Mouse (Mus musculus) forebrain, postnatal 0 days (tissue): ENCODE measurements around the gene Robo1. TPM values are rescaled to one million over a fixed set of nuclear protein-coding genes. Genes with fewer than 3 reads are reported as not detected.

Experiments
- ATAC-seq: fragments of 200-750 bp; cut with Nextera tagmentation; 2 replicates; pipeline ENCODE4 v1.8.0; 2017; ENCODE audit warnings: mild to moderate bottlenecking, moderate library complexity
- DNase-seq: peaks from one replicate; pipeline ENCODE4 v3.0.0-alpha.2; 2015
- H3K27ac ChIP-seq: fragments of 300-500 bp; sonication (generic); 2 replicates; pipeline ENCODE4 v1.5.1; 2014; ENCODE audit warnings: low read depth, mild to moderate bottlenecking, antibody characterized with exemption, low read length, moderate library complexity, mixed read lengths
- H3K27me3 ChIP-seq: fragments of 300-500 bp; sonication (generic); 2 replicates; pipeline ENCODE4 v1.6.1; 2014; ENCODE audit warnings: mild to moderate bottlenecking, low read length, mixed read lengths; ENCODE audit not compliant: insufficient read depth
- H3K36me3 ChIP-seq: fragments of 300-500 bp; sonication (generic); 2 replicates; pipeline ENCODE4 v1.6.1; 2014; ENCODE audit warnings: mild to moderate bottlenecking, moderate library complexity; ENCODE audit not compliant: insufficient read depth
- H3K4me1 ChIP-seq: fragments of 300-500 bp; sonication (generic); 2 replicates; pipeline ENCODE4 v1.6.1; 2014; ENCODE audit warnings: antibody characterized with exemption; ENCODE audit not compliant: insufficient read depth
- H3K4me2 ChIP-seq: fragments of 300-500 bp; sonication (generic); 2 replicates; pipeline ENCODE4 v1.6.1; 2014; ENCODE audit warnings: low read depth, mild to moderate bottlenecking, moderate library complexity
- H3K4me3 ChIP-seq: fragments of 300-500 bp; sonication (generic); 2 replicates; pipeline ENCODE4 v1.5.1; 2014; ENCODE audit warnings: low read depth, low read length, mixed read lengths
- H3K9ac ChIP-seq: fragments of 300-500 bp; sonication (generic); 2 replicates; pipeline ENCODE4 v1.6.1; 2014; ENCODE audit warnings: mild to moderate bottlenecking
- H3K9me3 ChIP-seq: fragments of 300-500 bp; sonication (generic); 2 replicates; pipeline ENCODE4 v1.6.1; 2016; ENCODE audit warnings: low read length
- CTCF ChIP-seq: sonication (generic); IDR thresholded peaks from 2 replicates; pipeline ENCODE4 v1.5.1; 2016; ENCODE audit warnings: antibody characterized with exemption, control low read depth, low read depth
- WGBS: fragments of 180-500 bp; shearing (Covaris S2); extraction: QIAGEN DNeasy Blood & Tissue Kit; methylation state at CpG from one replicate; pipeline ENCODE4 v1.1.7; 2014; 5-methylcytosine and 5-hydroxymethylcytosine counted together
- polyA plus RNA-seq: library from polyadenylated mRNA; unstranded; fragments of >200 nt; fragmentation: Nextera tagmentation; extraction: Ambion mirVana; gene quantifications from 2 replicates; pipeline ENCODE4 v1.2.1, GENCODE M21; 2015
- total RNA-seq: library from RNA; depleted of rRNA; stranded (reverse); fragments of >200 nt; gene quantifications from 2 replicates; pipeline ENCODE4 v1.2.3, GENCODE M21; 2014

Gene Robo1
- total and polyA plus RNA-seq, 2 experiments from 2014 or later: 29.0 to 129 TPM

GRCm38 (mm10) chr16:72678947-72679558, 370.9 kb downstream of the Robo1 start:
- Histone ChIP-seq H3K9ac (no peak overlapping the region), H3K27me3 (no peaks in the 10 kb centered on the region), H3K27ac (no peak overlapping the region), H3K4me3 (no peak overlapping the region), H3K4me2 (no peak overlapping the region), H3K9me3 (no peaks in the 10 kb centered on the region), H3K4me1 (no peaks in the 10 kb centered on the region), H3K36me3 (no peaks in the 10 kb centered on the region)
- WGBS: 83% methylated on average over 11 of the region's 11 CpGs
- ATAC-seq: no peak
- no peak for DNase-seq
- no peak for TF ChIP-seq CTCF

GRCm38 (mm10) chr16:72685604-72686479, 377.7 kb downstream of the Robo1 start:
- no peaks in the 10 kb centered on the region for H3K27me3 ChIP-seq
- H3K27ac ChIP-seq: no peak overlapping the region
- 54% methylated on average over 6 of the region's 6 CpGs for WGBS
- ATAC-seq (no peak), DNase-seq (no peak)
- no peaks in the 10 kb centered on the region for H3K9me3 ChIP-seq
- no peak for TF ChIP-seq CTCF
- no peaks in the 10 kb centered on the region for H3K36me3 ChIP-seq
- no peak overlapping the region for H3K4me2 ChIP-seq
- H3K9ac ChIP-seq: no peak overlapping the region
- H3K4me1 ChIP-seq: no peaks in the 10 kb centered on the region
- H3K4me3 ChIP-seq: no peak overlapping the region

- Histone ChIP-seq H3K27ac (no peak overlapping the region), H3K9ac (no peak overlapping the region), H3K4me1 (no peaks in the 10 kb centered on the region), H3K4me2 (no peak overlapping the region), H3K36me3 (no peaks in the 10 kb centered on the region), H3K9me3 (no peaks in the 10 kb centered on the region), H3K27me3 (no peaks in the 10 kb centered on the region), H3K4me3 (no peak overlapping the region)
- no peak for ATAC-seq
- no peak for TF ChIP-seq CTCF
- WGBS: 69% methylated on average over 11 of the region's 11 CpGs
- DNase-seq: no peak
Observed at GRCm38 (mm10) chr16:72686480-72687053, 378.5 kb downstream of the Robo1 start.

DNA sequence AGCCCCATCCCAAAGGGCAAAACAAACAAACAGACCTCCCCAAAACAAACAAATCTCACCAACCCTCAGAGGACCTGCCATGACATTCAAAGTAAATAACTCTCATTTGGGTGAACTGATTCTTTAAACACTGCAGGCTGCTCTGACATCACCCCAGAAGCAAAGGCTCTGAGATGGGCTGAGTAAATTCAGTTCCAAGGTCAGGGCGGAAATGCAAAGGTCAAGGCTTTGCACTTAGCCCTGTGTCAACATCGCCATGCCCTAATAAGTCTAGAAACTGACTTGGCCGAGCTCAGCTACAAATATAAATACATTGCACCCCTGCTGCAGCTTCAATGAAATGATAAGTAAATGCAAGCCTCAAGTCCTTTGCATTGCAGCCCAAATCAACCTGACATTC, 379.5 kb downstream of the Robo1 start:
- 78% methylated on average over 3 of the region's 3 CpGs for WGBS
- Histone ChIP-seq H3K4me2 (no peak overlapping the region), H3K9ac (no peak overlapping the region), H3K36me3 (no peaks in the 10 kb centered on the region), H3K4me3 (no peak overlapping the region), H3K9me3 (no peaks in the 10 kb centered on the region), H3K4me1 (no peaks in the 10 kb centered on the region), H3K27ac (no peak overlapping the region), H3K27me3 (no peaks in the 10 kb centered on the region)
- ATAC-seq: no peak
- no peak for TF ChIP-seq CTCF
- DNase-seq: no peak

- H3K36me3 ChIP-seq: no peaks in the 10 kb centered on the region
- H3K4me3 ChIP-seq: no peak overlapping the region
- TF ChIP-seq CTCF: no peak
- ATAC-seq (no peak), DNase-seq (no peak)
- H3K9ac ChIP-seq: no peak overlapping the region
- no peak overlapping the region for H3K27ac ChIP-seq
- no peaks in the 10 kb centered on the region for H3K27me3 ChIP-seq
- H3K4me1 ChIP-seq: peaks cover 2% of the 10 kb centered on the region; the same call in 1 of the 2 replicates
- 70% methylated on average over 6 of the region's 6 CpGs for WGBS
- H3K4me2 ChIP-seq: no peak overlapping the region
- H3K9me3 ChIP-seq: no peaks in the 10 kb centered on the region
Observed at GRCm38 (mm10) chr16:72688185-72688681, 380.1 kb downstream of the Robo1 start.

DNA sequence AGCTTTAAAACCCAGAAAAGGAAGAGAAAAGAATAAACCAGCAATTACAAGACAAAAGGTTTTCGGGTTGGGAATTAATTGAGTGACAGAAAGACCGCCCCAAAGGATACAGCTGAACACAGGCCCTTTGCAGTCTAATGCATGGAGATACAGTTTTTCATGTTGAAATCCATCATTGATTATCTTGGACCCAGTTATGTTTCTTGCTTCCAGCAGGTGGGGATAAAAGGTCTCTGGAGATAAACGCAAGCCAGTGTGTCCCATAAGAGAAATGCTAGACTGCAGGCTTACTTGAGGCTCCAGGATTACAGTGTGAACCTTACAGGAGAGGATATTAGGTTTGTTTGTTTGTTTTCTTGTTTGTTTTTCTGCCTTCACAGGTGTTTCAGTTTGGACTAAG, 383.8 kb downstream of the Robo1 start:
- 18% methylated on average over 3 of the region's 3 CpGs for WGBS
- Histone ChIP-seq H3K27ac (no peak overlapping the region), H3K4me2 (no peak overlapping the region), H3K4me1 (peaks cover 11% of the 10 kb centered on the region), H3K9ac (no peak overlapping the region), H3K36me3 (no peaks in the 10 kb centered on the region), H3K27me3 (no peaks in the 10 kb centered on the region), H3K4me3 (no peak overlapping the region), H3K9me3 (no peaks in the 10 kb centered on the region)
- ATAC-seq (peak; percentile 36; the same call in 1 of the 2 replicates), DNase-seq (peak; percentile 50)
- peak; percentile 63 for TF ChIP-seq CTCF
